Mouse (Mus musculus) gastrocnemius, postnatal 36 days (tissue): ENCODE measurements around the gene Atp1a1. TPM values are rescaled to one million over a fixed set of nuclear protein-coding genes. Genes with fewer than 3 reads are reported as not detected.

Experiments used
- DNase-seq, 2 experiments: peaks; one replicate each; pipeline ENCODE4 v3.0.0; 2022
- intact Hi-C: fragments of 180-260 bp; cut with DNase I; formaldehyde crosslinking; loops from one replicate; pipeline ENCODE4 v1.15.1; 2025
- total RNA-seq, 2 experiments: library from RNA; stranded (reverse); gene quantifications; 2 replicates each; pipeline ENCODE4 v1.2.3; 2021

Atp1a1 gene
- total RNA-seq, 2 experiments from 2014 or later, result 56.5 to 60.1 TPM

- intact Hi-C loops, result no loop called here
- no peak for DNase-seq
Measured at GRCm38 (mm10) chr3:101526603-101527002, 77.9 kb downstream of the Atp1a1 start.

Other genes starting within 250 kb of the Atp1a1 start
- 1 to 10 TPM; 3.9 to 4.1 TPM for gene Igsf3, start 227.6 kb downstream of the Atp1a1 start, total RNA-seq
- not detected for gene Mab21l3, start 244.3 kb upstream of the Atp1a1 start, total RNA-seq